In genomic region chr1:43127196-43127595, GRCm38 (mm10) we compare ENCODE assay signal across 22 mouse cellular contexts.
"Had no signal": no experiment of that assay in that cellular context is flagged by ENCODE, and none has a peak within 500 bp of the region (broad histone marks: within the 10 kb centered on the region; RNA-seq: fewer than 3 reads in every experiment).

No protein-coding gene starts in this region.

- H3K27me3 ChIP-seq: kidney, embryonic 15.5 days; limb, embryonic 13.5 days; liver, embryonic 15.5 days; midbrain, embryonic 13.5 days; neural tube, embryonic 12.5 days; stomach, embryonic 15.5 days had no signal

- H3K9me3 ChIP-seq: kidney, embryonic 15.5 days; limb, embryonic 10.5 days; limb, embryonic 13.5 days; liver, embryonic 15.5 days; midbrain, embryonic 10.5 days; midbrain, embryonic 13.5 days; neural tube, embryonic 12.5 days; stomach, embryonic 15.5 days had no signal

- H3K4me3 ChIP-seq: kidney, embryonic 15.5 days; layer of hippocampus, adult 2 months; limb, embryonic 10.5 days; limb, embryonic 13.5 days; liver, embryonic 15.5 days; megakaryocyte, embryonic 14.5 days; midbrain, embryonic 10.5 days; midbrain, embryonic 13.5 days; neural tube, embryonic 12.5 days; stomach, embryonic 15.5 days had no signal

- H3K4me1 ChIP-seq: kidney, embryonic 15.5 days; limb, embryonic 10.5 days; liver, embryonic 15.5 days; midbrain, embryonic 10.5 days; midbrain, embryonic 13.5 days; neural tube, embryonic 12.5 days; stomach, embryonic 15.5 days had no signal

- H3K4me2 ChIP-seq: kidney, embryonic 15.5 days; limb, embryonic 13.5 days; liver, embryonic 15.5 days; midbrain, embryonic 13.5 days; neural tube, embryonic 12.5 days; stomach, embryonic 15.5 days had no signal

- H3K36me3 ChIP-seq: limb, embryonic 10.5 days; liver, embryonic 15.5 days; midbrain, embryonic 10.5 days; neural tube, embryonic 12.5 days had no signal

- DNase-seq: kidney, adult 2 months; kidney, postnatal 25 days; layer of hippocampus, adult 9-11 months; liver; lung, adult 2 months; retina, postnatal 1 day; right cerebral cortex, postnatal 25 days; spleen, adult 18-20 months; thymus, postnatal 25 days had no signal

- H3K27ac ChIP-seq: kidney, embryonic 15.5 days; layer of hippocampus, adult 2 months; limb, embryonic 10.5 days; limb, embryonic 13.5 days; liver, embryonic 15.5 days; midbrain, embryonic 10.5 days; midbrain, embryonic 13.5 days; neural tube, embryonic 12.5 days; stomach, embryonic 15.5 days had no signal

- H3K9ac ChIP-seq: kidney, embryonic 15.5 days; limb, embryonic 13.5 days; liver, embryonic 15.5 days; midbrain, embryonic 13.5 days; neural tube, embryonic 12.5 days; stomach, embryonic 15.5 days had no signal

- ATAC-seq: inflammation-experienced regulatory T-cells, adult 6 months; intestine, embryonic 16.5 days; midbrain, embryonic 13.5 days; midbrain, embryonic 16.5 days had no signal
